Mouse (Mus musculus) spleen, embryonic (tissue): ENCODE data around the gene P4hb.

Experiments
- CTCF ChIA-PET: fragments of 350-600 bp; sonication (Branson Sonifier 250); formaldehyde crosslinking; loops from one replicate; lab custom pipeline; 2022; lab: Charles Lee

The P4hb gene

GRCm38 (mm10) chr11:120598283-120598989 is 25.4 kb upstream of the P4hb start, which contains the start of the genes Alyref and Anapc11:
Gene Alyref, minus strand, starts transcription at chr11:120598365.
Gene Anapc11, plus strand, starts transcription at chr11:120598421.
- CTCF ChIA-PET, result interaction anchor here (0.7 to 1.1 kb wide), 2 partner anchors 19 to 35 kb away, joined by 3 to 4 read pairs; no protein-coding TSS in a partner anchor

DNA sequence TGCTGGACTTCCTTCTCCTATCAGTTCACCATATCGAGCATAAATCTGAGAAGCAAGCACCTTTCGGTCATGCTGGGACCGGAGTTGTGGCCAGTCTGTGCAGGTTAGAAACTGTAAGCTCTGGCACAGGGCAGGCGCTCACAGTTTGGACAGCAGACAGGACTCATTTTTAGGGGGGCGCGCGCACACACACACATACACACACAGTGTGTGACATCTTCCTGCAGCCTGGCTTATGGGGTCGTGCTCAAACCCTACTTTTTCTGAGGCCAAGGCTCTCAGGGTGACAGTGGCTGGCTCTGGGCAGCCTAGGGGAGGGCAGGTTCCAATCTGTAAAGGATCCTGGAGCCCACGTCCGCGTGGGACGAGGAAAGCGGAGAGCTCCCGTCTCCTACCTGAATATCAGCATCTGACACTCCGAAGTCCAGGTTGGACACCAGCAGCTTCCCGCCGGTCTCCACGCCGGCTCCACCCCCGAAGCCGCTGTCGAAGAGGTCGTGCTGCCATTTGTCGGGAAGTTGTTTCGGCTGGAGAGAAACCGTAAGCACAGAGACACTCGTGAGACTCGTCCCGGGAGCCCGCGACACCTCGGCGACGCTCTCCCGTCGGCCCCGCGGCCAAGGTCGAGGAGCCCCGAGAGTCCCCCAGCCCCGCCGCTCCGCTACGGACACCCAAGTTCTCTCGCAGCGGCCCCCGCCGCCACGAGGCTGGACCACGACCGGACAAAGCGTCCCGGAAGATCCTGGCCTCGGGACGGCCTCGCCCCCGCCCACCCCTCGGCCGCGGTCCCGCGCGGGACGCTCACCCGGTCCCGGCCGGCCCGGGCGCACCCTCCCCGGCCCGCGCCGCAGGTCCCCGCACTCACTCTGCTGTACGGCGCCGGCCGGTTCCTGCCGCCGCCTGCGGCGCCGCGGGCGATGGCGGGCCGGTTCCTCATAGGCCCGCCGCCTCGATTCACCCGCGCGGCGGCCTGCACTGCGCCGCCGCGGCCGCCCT is 24.5 kb upstream of the P4hb start:
- CTCF ChIA-PET, result interaction anchor here (0.7 to 1.3 kb wide), 4 partner anchors 11 to 36 kb away, joined by 3 to 6 read pairs (median 4); no protein-coding TSS in a partner anchor

DNA sequence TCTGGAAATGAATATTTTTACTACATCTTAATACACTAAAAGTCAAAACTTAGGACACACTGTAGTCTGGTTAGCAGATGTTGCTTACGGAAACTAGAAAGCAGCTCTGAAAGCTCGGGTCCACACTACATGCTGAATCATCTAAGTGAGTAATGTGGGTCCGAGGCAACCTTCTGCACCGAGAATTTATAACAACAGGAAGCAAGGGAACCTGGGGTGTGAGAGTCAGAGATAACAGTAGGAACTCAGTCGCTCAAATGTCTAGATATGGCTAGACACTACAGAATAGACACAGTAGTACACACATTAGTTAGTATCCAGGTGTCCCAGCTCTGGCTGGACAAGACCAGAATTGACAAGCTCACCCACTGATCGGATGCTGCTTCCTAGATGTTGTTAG is 15.5 kb upstream of the P4hb start:
- CTCF ChIA-PET, result no interaction called here

DNA sequence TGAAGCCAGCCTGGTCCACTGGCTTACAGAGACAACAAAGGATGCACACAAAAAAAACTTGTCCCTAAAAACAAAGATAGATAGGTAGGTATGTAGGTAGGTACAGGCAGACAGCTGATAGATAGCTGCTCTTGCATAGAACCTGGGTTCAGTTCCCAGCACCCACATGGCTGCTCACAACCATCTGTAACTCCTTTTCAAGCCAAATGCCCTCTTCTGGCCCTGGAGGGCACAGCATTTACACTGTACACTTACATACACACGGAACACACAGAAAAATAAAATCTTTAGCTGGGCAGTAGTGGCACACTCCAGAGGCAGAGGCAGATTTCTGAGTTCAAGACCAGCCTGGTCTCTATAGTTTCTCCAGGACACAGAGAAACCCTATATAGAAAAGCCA is 10.9 kb upstream of the P4hb start:
- CTCF ChIA-PET, result no interaction called here

- CTCF ChIA-PET, result interaction anchor here (0.5 to 1.5 kb wide), 2 partner anchors 9 to 93 kb away, joined by 3 to 4 read pairs; no protein-coding TSS in a partner anchor
Measured at GRCm38 (mm10) chr11:120582982-120583293, 9.9 kb upstream of the P4hb start.

DNA sequence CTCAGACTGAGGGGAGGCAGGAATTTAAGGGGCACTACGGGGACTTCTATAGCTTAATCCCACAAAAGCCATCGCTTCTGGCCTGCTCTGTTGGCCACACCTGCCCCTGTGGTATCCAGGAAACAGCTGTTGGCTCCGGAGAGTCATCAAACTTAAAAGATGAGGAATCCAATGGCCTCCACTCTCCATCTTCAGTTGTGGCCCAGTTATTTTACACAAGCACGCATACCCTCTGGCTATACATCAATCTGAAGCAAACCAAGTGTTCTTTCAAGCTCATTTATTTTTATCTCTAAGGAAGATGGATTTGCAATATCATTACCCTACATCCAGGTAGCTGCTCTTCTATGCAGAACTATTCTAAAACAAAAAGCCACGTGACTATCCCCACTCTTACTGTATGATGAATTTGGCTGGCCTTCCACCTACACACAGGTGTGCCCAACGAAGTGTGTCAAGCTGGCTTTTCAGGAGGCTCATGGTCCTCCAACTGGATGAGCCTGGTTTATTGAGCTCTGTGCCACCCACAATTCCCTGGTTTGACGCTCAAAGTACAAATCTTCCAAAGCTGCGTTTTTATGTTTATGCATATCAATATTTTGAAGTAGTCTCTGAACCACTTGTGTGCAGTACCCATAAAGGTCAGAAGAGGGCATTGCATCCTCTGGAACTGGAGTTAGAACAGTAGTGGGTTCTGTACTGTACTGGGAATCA is 9.4 kb upstream of the P4hb start:
- CTCF ChIA-PET, result interaction anchor here (0.5 to 1.5 kb wide), 5 partner anchors 8 to 93 kb away, joined by 3 to 6 read pairs (median 4); no protein-coding TSS in a partner anchor

- CTCF ChIA-PET, result interaction anchor here (0.6 to 1.5 kb wide), 4 partner anchors 15 to 92 kb away, joined by 3 to 6 read pairs (median 4); no protein-coding TSS in a partner anchor
Measured at GRCm38 (mm10) chr11:120581490-120582267, 8.6 kb upstream of the P4hb start, which contains the start of gene Arhgdia. Gene Arhgdia, minus strand, starts transcription at chr11:120581624.

DNA sequence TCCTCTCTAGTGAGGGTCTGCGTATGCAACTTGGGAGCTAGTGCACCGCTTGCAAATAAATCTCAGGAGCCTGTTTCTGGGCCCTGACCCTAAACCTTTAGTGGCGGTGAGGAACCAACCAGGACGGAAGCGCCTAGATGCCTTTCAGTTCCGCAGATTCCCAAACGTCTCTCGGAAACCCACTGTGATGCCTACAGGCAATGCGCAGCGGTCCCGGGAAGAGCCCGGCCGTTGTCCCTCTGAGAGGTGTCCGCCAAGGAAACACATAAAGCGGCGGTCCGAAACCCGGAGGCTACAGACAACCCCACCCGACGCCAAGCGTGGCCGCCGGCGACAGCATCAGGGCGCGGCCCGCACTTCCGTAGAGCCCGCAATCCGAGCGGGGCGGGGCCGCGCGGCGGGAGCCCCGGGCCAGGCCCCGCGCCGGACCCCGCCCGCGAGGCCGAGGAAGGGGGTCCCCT is 7.8 kb upstream of the P4hb start:
- CTCF ChIA-PET, result no interaction called here

DNA sequence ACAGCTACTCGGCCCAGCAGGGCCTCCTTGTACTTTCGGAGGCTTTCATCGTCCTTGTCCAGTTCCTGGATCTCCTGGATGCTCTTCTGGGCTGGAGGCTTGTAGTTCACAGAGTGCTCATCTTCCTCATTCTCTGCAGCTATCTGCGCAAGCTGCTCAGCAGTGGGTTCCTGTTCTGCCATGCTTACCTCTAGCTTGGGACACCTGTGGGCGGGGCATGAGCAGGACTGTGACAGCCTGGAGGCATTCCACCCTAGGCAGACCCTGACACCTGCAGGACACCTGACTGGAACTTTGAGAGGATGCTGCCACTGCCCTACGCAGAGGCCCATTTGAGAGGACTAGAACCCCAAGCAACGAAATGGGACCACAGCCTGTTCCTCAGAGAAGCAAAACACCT is 7.1 kb upstream of the P4hb start:
- CTCF ChIA-PET, result interaction anchor here (0.7 kb wide), 1 partner anchor 18 kb away, joined by 4 read pairs; the partner anchor contains the start of genes Alyref and Anapc11

DNA sequence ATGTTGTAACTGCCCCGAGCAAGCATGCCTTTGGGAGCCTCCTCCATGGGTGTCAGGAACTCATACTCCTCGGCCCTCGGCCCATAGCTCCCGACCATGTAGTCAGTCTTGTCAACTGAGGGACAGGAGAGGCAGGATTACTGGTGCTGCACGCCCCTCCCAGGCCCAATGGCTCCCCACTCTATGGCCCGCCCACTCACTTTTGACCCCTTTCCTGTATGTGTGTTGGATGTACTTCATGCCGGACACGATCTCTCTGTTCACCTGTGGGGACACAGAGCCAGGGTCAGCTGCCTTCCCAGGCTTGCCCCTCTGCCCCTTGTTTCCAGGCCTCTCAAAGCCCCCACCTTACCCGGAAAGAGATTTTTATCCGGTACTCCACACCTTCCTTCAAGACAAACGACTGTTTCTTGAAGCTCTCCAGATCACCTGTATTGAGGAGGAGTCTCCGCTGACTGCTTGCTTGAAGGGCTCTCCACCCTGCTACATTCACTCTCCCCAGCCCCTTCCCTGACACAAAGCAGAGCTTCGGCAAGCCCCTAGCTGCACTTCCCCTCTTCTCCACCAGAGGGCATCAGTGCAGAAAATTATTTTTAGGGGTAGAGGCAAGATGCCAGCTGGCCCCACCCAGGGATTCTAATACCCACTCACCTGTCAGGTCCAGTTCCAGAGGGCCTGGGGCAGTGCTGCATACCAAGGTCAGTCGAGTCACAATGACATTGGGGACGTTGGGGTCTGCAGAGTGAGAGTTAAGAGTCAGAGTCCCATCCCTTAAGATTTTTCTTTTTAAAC is 6.5 kb upstream of the P4hb start:
- CTCF ChIA-PET, result interaction anchor here (0.7 to 0.8 kb wide), 3 partner anchors 11 to 77 kb away, joined by 3 to 4 read pairs (median 4); partner anchors contain the start of genes Alyref and Anapc11

- CTCF ChIA-PET, result interaction anchor here (0.7 to 0.8 kb wide), 2 partner anchors 12 to 76 kb away, joined by 3 to 4 read pairs; no protein-coding TSS in a partner anchor
Measured at GRCm38 (mm10) chr11:120578694-120579243, 5.7 kb upstream of the P4hb start.

DNA sequence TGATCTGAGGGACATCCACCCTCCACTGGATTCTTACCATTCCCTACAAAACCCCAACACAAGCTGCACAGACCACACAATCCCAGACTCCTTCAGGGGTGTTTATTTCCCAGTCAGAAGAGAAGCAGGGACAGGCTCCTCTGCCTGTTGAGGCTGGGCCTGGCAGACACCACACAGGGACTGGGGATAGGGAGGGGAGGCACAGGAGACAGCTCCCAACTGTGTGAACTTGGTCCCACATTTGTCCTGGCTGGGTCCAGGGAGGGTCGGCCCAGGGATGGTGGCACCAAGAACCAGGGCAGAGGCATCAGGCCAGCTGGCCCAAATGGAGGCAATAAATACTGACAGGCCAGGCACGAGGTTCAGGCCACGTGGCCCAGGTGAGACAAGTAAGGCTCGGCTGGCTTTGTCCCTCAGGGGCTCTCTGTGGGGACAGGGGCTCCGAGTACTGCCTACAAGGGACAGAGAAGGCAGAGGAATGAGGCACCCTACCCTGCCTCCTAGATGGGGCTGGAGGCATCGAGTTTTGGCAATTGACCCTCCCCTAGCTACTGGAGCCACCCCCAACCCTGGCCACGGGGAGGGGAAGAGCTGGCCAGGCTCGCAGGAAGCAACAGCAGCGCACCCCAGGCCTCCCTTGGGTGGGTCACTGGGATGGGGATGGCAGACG is 5.1 kb upstream of the P4hb start:
- CTCF ChIA-PET, result no interaction called here

GRCm38 (mm10) chr11:120577211-120578023 is 4.4 kb upstream of the P4hb start:
- CTCF ChIA-PET, result no interaction called here

- CTCF ChIA-PET, result no interaction called here
Measured at GRCm38 (mm10) chr11:120576365-120576981, 3.4 kb upstream of the P4hb start.

DNA sequence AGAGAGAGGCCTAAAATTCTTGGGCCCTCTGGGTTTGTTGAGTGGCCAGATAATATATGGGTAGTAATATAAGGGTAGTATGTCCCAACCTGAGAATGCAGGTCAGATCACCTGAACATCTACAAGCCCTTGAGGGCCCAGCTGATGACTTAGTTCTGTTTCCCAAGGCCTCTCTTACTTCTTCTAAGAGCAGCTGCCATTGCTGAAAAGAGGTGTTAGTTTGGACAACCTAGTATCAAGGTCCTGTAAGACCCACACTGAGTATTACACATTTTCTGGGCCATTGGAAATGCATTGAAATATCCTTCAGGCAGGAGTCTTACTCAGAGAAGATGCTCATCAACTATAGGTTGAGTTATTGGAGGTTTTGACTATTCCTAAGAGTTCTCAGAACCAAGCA is 2.9 kb upstream of the P4hb start:
- CTCF ChIA-PET, result no interaction called here

- CTCF ChIA-PET, result interaction anchor here (0.6 to 0.7 kb wide), 2 partner anchors 52 to 369 kb away, joined by 3 to 16 read pairs; no protein-coding TSS in a partner anchor
Measured at GRCm38 (mm10) chr11:120575046-120575445, 2.0 kb upstream of the P4hb start.

- CTCF ChIA-PET, result interaction anchor here (0.6 to 0.7 kb wide), 2 partner anchors 9 to 59 kb away, joined by 3 read pairs; no protein-coding TSS in a partner anchor
Measured at GRCm38 (mm10) chr11:120574278-120574600, 1.2 kb upstream of the P4hb start.
